Mouse (Mus musculus) liver, postnatal 0 days (tissue): Measurements from ENCODE around the gene Gm10668.
"Not testable (repeated sequence)": the region's sequence is repeated elsewhere in the genome, so short reads cannot be mapped to it uniquely, and the experiment has no call there.

Experiments
- CTCF ChIP-seq: sonication (generic); IDR thresholded peaks from 2 replicates; pipeline ENCODE4 v1.5.1; 2016; ENCODE audit warnings: antibody characterized with exemption, low read depth
- EP300 ChIP-seq: IDR thresholded peaks from 2 replicates; pipeline ENCODE4 v1.6.1; 2016; ENCODE audit warnings: antibody characterized with exemption, low read depth, mild to moderate bottlenecking

GRCm38 (mm10) chr7:20770885-20771284, 40.5 kb upstream of the Gm10668 start, which contains the start of gene Vmn1r112:
- TF ChIP-seq CTCF, EP300: not testable (repeated sequence)
